Mouse (Mus musculus) C2C12 (cell line): Measurements from ENCODE around the gene Tpst2.

Experiments
- CTCF ChIP-seq: IDR thresholded peaks from one replicate; pipeline ENCODE4 v1.5.1; 2011; ENCODE audit not compliant: control insufficient read depth, insufficient read depth, insufficient read length
- MAX ChIP-seq: IDR thresholded peaks from one replicate; pipeline ENCODE4 v1.6.1; 2011; ENCODE audit warnings: mild to moderate bottlenecking, control low read depth

- no peak for TF ChIP-seq CTCF
- TF ChIP-seq MAX: no peak
These were observed 39.1 kb upstream of the Tpst2 start for GRCm38 (mm10) chr5:112237439-112237838.
